Mouse (Mus musculus): ENCODE results near the gene Col13a1.

Gene Col13a1

DNA sequence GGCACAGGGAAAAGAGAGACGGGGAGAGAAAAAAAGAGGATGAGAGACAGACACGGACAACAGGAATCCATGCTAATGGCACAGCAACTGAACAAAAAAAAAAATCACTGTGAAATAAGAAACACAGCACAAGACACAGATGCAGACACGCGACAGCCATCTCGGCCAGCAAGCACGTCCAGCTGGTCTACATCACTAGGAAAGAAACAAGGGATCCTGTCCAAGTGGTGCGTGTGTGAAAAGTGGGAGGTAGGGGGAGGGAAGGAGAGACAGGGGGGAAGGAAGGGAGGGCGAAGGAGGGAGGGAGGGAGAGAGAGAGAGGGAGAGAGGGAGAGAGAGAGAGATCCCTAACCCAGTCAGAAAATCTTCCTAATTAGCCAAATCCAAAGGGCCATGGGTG lies 73.6 kb downstream of the Col13a1 start:
- no peak for DNase-seq (ENCODE audit: low read depth, low spot score)

DNA sequence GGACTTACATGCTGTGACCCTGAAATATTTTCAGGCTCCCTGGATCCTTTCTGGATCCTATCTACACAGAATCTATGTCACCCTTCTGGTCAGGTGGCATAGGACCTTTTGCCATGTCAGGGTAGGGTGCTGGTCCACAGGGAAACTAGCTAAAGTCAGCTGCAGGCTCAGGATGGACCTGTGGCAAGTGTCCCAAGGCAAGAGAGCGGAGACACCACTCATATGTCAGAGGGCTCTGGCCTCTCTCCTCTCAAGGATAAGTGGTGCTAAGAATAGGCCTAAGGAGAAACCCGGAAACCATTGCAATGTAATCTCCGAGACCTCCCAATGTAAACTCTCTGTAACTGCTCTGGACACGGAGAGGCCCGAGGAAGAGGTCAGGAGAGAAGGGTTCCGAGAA lies 80.8 kb downstream of the Col13a1 start:
- no peak for DNase-seq (ENCODE audit: low read depth, low spot score)

DNA sequence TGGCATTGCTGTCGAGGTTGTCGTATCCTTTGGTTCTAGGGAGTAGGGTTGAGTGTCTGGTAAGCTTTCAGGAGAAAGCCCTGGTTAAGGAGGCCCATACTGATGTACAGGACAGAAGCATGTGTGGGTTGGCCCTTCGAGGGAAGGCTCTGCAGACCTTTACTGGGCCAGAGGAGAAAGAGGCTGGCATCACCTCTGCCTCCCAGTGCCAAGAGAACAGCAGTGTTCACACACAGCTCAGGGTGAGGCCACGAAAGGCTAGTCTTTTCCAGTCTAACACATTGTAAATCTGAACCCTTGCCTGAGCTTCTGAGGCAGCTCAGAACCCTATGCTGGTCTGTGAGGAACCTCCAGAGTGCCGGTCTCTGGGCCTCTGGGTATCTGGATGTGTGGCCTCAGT lies 84.3 kb downstream of the Col13a1 start:
- DNase-seq (ENCODE audit: low read depth, low spot score): no peak

DNA sequence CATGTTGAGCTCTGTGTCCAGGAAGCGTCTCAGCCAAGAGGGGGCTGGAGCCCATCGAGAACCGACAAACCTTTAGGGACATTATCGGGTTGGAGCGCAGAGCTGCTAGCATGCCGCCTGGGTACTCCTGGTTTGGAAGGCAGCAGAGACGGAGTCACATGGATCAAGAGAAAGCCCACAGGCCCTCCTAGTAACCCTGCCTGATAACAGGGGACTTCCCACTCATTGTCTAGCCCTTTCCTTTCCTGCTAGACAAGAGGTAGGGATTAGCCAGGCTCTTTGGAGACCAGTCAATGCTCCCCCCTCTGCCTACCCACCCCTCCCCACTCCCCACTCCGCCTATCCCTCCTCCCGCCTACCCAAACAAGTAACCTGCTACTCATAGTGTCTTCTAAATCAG lies 87.8 kb downstream of the Col13a1 start:
- DNase-seq (ENCODE audit: low read depth, low spot score): no peak

- no peak for DNase-seq (ENCODE audit: low read depth, low spot score)
Measured at GRCm38 (mm10) chr10:61890294-61890693, 88.6 kb downstream of the Col13a1 start.

- DNase-seq (ENCODE audit: low read depth, low spot score): no peak
Measured at GRCm38 (mm10) chr10:61879427-61879826, 99.5 kb downstream of the Col13a1 start.

DNA sequence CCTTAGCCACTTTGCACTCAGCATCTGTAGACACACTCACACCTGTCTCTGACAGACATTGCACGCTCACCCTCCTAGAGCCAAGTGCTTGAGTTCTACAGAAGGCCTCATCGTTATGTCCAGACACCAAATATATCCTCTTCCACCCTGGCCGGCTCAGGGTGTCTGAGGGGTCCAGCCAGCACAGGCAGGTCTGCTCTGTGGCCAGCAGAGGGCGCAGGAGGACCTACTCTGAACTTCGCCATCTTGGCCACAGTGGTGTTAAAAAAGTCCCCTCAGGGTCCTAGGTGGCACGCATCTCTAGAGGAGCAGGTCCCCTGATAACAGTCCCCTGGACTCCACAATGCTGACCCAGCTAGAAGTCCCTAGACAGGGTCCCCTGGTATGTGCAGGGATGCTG lies 101.1 kb downstream of the Col13a1 start:
- peak; percentile 77 for DNase-seq (ENCODE audit: low read depth, low spot score)

DNA sequence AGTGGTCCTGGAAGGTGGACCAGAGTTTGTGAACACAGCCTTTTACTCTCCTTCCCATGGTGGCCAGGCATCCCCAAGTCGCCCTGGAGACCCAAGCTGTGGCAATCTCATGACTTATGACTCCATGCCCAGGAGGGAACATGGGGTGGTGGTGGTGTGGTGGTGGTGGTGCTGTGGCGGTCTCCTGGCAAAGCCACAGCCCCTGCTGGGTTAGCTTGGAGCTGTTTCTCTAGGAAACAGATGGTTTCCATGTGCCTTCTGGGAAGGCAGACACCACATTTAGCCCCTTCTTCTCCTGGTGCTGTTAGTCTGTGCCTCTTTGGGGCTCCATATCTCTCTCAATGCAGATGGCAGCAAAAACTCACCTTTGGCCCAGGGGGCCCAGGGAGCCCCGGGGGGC lies 109.1 kb downstream of the Col13a1 start:
- DNase-seq (ENCODE audit: low read depth, low spot score): no peak

GRCm38 (mm10) chr10:61866045-61866580 lies 112.8 kb downstream of the Col13a1 start:
- no peak for DNase-seq (ENCODE audit: low read depth, low spot score)

DNA sequence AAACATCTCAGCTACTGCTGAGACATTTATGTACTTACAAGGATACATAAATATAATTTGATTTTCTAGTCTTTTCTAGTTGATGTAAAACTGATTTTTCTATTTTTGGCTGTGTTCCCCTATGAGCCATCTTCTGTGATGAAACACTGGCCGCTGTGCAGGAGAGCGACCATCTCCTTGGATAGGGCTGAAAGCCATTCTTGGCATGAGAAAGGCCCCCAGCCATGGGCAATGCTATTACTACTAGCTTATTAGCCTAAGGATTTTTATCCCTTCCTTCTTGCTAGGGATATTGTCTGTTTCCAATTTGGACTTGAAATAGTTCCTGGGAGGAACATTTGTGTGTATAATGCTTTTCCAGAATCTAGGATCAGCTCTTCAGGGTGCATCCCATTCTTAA lies 119.5 kb downstream of the Col13a1 start:
- no peak for DNase-seq (ENCODE audit: low read depth, low spot score)

DNA sequence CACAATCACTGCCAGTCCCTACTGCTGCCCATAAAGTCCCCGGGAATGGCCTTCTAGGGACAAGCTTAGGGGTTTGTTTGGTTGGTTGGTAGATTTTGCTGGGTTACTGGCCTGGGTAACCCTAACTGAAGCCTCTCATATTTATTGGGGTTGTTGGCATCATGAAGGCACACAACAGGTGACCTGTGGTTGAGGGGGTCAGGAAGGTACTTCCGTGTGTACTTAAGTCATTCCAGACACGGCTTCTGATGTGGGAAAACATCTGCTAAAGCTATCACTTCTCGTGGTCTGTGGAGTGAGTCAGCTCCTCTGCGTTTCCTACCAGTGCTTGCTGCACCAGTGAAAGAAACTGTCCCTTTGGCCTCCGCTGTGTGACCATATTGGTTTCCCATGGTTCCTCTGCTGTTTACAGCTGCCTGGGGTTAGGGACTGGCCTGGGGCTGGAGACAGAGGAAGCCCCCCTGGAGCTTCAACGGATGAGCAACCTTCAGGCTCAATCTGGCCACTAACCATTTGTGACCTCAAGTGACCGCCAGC lies 123.7 kb downstream of the Col13a1 start:
- peak; percentile 32 for DNase-seq (ENCODE audit: low read depth, low spot score)

GRCm38 (mm10) chr10:61852824-61853223 lies 126.1 kb downstream of the Col13a1 start:
- DNase-seq (ENCODE audit: low read depth, low spot score): no peak

DNA sequence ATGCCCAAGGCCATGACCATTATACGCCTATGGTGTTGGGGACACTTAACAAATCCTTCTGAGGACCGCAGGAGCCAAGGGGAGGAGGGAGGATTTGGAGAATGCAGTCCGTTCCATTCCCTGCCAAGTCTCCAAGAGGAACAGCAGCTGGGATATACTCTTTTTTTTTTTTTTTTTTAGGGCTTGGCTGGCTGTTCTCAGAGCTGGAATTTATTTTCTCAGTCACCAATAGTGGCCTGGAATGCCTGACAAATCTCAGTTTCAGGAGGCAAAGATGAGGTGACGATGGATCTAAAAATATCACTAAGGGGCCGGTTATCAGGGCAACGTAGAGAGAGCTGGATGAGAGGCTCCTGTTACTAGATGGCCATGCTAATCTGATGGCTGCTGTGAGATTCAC lies 130.4 kb downstream of the Col13a1 start:
- DNase-seq (ENCODE audit: low read depth, low spot score): no peak

DNA sequence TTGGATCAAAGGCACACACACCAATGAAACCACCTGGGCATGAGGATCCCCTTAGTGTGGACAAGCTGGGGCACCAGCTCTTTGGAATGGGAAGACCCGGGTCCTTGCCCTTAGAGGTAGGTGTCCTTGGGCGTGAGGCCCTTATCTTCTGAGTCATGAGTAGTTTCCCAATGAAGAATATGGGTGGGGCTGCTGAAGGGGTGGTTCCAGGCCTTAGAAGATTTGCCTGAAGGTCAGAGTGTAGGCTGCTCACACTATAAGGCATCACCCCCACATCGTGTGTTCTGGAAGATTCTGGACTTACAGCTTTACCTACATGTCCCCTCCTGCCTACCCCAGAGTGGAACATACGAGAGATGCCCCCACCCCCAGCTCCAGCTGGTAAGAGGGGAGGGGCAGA lies 133.4 kb downstream of the Col13a1 start:
- no peak for DNase-seq (ENCODE audit: low read depth, low spot score)

GRCm38 (mm10) chr10:61844475-61844874 lies 134.4 kb downstream of the Col13a1 start:
- DNase-seq (ENCODE audit: low read depth, low spot score): no peak

GRCm38 (mm10) chr10:61842261-61842660 lies 136.6 kb downstream of the Col13a1 start:
- DNase-seq (ENCODE audit: low read depth, low spot score): no peak

DNA sequence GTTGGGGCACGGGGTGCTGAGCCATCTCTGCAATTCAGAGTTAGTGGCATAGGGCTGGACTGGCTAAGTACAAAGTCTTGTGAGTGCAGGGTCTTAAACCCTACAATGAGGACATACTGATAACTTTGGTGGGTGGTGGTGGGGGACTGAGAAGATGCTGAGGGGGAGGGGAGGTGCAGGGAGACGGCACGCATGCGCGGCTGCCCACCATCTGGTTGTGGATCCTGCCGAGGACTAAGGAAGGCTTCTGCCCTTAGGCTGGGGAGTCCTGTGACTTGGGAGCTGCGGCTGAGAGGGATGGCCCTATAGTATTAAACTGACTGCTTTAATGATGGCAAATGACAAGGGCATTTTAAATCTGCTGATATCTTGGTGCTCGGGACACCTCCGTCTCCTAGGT lies 139.6 kb downstream of the Col13a1 start:
- DNase-seq (ENCODE audit: low read depth, low spot score): no peak

DNA sequence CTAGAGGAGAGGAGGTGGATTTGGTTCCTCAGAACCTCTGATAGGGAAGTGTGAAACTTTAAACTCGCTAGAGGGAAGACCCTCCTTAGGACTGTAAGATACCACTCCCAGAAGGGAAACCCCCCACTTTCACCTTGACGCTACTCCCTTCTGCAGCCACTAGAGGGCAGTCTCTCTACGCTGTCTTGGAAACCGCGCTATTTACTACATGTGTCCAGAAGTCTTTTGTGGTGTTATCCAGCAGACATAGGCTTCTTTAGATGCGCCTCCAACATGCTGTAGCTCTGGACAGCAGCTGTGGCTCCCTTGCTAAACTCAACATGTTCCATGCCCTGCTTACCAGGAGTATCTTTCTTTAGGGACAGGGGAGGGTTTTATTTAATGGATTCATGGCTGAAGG lies 140.1 kb downstream of the Col13a1 start:
- DNase-seq (ENCODE audit: low read depth, low spot score): peak; percentile 88

DNA sequence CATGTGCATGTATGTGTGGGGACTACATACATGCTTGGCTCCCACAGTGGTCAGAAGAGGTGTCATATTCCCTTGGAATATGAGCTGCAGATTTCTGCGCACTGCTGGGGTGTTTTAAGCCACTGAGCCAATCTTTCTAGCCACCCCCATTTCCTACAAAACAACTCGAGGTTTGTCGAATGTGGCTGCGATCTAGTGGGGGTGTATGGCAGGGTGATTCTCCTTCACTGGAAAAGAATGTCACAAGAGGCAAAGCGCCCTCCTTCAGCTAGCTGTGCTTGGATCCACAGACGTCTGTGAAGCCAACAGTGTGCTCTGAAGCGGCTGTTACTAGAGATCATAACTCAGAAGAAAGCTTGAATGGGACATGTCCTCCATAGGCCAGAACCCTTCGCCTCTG lies 141.6 kb downstream of the Col13a1 start:
- DNase-seq (ENCODE audit: low read depth, low spot score): no peak

- no peak for DNase-seq (ENCODE audit: low read depth, low spot score)
Measured at GRCm38 (mm10) chr10:61834288-61834687, 144.6 kb downstream of the Col13a1 start.

DNA sequence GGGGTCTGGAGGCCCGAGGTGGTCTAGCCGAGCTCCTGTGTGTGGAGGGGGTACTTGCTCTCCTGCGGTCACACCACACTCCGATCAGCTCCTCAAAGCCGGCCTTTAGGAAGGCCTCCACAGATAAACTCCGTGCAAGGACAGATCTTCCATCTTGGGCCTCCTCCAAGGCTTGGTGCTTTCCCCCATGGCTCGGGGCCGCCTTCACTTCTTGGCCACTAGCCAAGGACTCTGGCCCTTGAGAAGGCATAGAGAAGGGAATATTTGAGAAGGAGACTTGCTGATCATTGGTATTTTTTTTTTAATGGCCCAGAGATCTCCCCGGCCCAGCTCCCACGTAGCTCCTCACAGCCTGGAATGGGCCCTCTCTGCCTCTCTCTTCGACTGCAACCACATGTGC lies 146.2 kb downstream of the Col13a1 start:
- DNase-seq (ENCODE audit: low read depth, low spot score): no peak

GRCm38 (mm10) chr10:61831741-61832140 lies 147.2 kb downstream of the Col13a1 start:
- no peak for DNase-seq (ENCODE audit: low read depth, low spot score)

GRCm38 (mm10) chr10:61831251-61831650 lies 147.7 kb downstream of the Col13a1 start:
- DNase-seq (ENCODE audit: low read depth, low spot score): no peak

GRCm38 (mm10) chr10:61830817-61831216 lies 148.1 kb downstream of the Col13a1 start:
- no peak for DNase-seq (ENCODE audit: low read depth, low spot score)

Measured in forelimb bud, embryonic 11.5 days (tissue).